Mouse (Mus musculus) right cerebral cortex, postnatal 14 days (tissue): ENCODE data around the gene Il22.
A peak's percentile ranks its signal among the peaks of the same experiment; 100 is the strongest.
"Not testable (repeated sequence)": the region's sequence is repeated elsewhere in the genome, so short reads cannot be mapped to it uniquely, and the experiment has no call there.

ENCODE experiments used
- DNase-seq: peaks from one replicate; pipeline ENCODE4 v3.0.0; 2022

The Il22 gene

GRCm38 (mm10) chr10:118204642-118205041 lies at the start of gene Il22:
Gene Il22 (plus strand): TSS chr10:118204942.
- DNase-seq, result no peak

DNA sequence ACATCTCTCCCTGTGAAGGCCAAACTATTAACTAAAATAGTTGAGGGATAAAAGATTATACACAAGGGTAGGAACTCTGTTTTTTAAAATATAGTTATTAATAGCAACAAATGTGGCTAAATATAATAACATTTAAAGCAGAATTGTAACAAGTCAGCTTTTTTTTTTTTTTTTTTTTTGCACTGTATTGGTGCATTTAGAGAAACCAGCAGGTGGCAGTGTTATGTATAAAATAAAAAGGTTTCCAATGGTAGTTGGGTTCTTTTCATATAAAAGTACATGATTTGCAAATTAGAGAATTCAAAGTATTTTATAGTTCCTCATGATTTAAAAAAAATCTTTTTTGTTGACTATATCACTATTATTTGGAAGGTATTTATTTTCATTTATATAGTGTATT lies 48.8 kb upstream of the Il22 start:
- DNase-seq, result no peak

DNA sequence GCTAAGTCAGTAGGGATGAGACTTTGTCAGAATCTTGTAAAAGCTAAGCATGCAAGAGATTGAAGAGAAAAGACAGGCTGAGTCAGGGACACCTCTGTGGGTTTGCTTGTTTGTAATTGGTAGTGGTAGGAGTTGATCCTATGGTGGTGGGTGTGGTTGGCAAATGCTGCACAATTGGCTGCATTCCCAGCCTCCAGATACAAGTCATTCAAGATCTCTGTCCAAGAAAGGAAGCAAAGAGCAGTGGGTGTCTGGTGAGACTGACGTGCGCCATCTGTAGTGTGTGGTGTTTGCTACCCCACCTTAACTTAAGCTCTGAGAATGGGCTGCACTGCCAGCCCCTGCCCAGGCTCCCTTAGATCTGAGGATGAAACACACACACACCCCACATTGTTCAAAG lies 43.6 kb upstream of the Il22 start:
- DNase-seq, result peak; percentile 60

GRCm38 (mm10) chr10:118169212-118169611 lies 35.5 kb upstream of the Il22 start:
- DNase-seq, result no peak

DNA sequence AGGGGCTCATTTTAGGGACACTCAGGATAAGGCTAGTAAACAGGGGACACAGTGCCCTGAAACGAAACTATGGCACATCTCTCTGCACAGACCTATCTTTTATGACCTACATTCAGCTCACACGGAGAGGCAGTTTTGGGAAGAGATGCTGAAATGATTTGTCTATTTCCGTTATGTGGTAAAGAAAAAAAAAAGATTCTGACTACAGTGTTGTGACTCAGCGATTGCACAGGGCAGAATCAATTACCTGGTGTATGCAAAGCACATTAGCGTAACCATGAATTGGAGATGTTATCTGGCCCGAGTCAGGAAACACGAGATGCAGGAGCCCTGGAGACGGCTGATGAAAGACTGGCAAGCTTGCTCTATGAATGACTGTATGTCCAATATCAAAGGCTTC lies 32.3 kb upstream of the Il22 start:
- no peak for DNase-seq

- no peak for DNase-seq
Measured at GRCm38 (mm10) chr10:118172876-118173275, 31.9 kb upstream of the Il22 start.

GRCm38 (mm10) chr10:118175542-118175941 lies 29.2 kb upstream of the Il22 start:
- not testable (repeated sequence) for DNase-seq

DNA sequence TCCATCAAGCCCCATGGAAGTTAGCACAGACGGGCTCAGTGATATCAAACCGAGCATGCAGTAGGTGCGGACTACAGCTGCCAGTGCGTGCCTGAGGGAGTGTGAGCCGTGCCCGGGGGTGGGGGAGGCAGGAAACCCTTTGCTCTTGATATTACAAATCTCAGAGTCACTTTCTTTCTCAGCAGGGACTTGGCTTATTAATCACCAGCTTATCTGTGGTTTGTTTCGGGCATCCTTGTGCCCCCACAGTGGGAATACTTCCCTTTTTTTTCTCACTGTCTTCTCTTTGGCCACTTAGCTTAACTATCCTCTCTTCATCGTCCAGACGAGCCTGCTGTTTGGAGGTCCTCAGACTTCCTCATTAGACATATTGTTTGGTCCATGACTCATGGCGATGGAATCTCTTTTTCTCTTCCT lies 26.0 kb upstream of the Il22 start:
- no peak for DNase-seq

DNA sequence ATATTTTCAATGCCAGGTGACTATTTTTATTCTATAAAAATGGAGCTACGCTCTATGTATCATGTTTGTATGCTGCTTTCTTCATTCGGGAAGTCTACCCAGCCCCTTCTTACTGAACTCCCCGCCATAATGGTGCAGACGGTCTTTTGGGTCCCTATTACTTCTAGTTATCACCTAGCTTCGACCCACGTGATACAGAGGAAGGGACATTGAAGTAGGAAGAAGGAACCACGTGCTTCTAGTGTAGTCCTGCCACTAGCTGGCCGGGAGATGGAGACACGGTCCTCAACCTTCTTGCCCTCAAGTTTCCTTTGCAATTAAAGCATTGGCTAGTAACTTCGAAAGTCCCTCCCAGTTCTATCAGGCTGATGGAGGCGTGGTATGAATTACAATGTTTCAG lies 25.5 kb upstream of the Il22 start:
- no peak for DNase-seq

GRCm38 (mm10) chr10:118195150-118195549 lies 9.6 kb upstream of the Il22 start:
- not testable (repeated sequence) for DNase-seq

DNA sequence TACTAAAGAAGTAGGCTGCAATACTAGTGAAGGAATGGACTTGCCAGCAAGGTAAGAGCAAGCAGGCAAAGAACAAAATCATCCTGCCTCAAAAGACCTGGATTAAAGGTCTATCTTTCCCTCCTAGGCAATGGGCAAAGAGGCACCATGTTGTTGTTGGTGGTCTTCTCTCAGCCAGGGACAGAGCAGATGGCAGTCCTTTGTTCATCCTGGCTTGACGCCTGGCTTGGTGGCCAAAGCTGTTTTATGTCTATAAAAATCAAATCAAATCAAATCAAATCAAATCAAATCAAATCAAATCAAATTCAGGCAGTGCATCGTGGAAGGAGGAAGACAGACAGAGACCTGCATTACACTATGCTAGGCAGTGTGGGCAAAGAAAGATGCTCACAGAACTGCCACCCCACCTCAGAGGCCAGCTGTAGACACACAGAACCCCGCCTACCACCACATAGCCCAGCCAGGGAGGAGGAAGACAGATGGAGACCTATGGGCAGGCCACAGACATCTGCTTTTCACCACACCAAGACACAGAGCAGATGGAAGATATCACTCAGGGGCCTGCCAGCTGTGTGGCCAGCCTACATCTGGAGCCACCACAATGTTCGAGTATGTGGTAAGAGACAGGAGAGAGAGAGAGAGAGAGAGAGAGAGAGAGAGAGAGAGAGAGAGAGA lies 11.1 kb downstream of the Il22 start:
- DNase-seq, result not testable (repeated sequence)

- DNase-seq, result not testable (repeated sequence)
Measured at GRCm38 (mm10) chr10:118227629-118228028, 22.9 kb downstream of the Il22 start.

- not testable (repeated sequence) for DNase-seq
Measured at GRCm38 (mm10) chr10:118232607-118233006, 27.9 kb downstream of the Il22 start.

- DNase-seq, result not testable (repeated sequence)
Measured at GRCm38 (mm10) chr10:118240680-118241079, 35.9 kb downstream of the Il22 start, which contains the start of gene Gm32717. Gene Gm32717 (minus strand): TSS chr10:118240780.

GRCm38 (mm10) chr10:118249006-118249595 lies 44.4 kb downstream of the Il22 start:
- DNase-seq, result peak; percentile 13

DNA sequence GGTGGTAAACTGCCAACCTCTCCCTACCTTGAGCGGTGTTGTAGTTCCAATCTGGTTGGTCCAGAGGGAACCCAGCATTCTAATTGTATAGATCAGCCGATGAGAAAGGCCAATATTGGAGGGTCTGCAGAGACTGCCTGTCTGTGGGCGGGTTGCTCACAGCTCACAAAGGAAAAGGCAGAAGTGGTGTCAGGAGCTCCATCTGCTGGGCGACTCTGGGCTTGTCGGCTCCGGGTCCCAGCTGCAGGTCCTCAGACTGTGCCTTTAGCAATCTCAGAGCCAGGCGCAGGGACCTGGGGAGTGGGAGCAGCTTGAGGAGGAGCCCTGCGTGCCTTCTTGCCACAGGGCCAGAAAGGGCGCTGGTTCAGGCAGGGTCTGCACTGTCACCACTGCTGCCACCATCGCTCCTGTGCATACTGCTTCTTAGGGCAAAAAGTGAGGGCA lies 46.1 kb downstream of the Il22 start:
- DNase-seq, result peak; percentile 36

GRCm38 (mm10) chr10:118258388-118258787 lies 53.6 kb downstream of the Il22 start, which contains the start of gene Gm32802:
Gene Gm32802 (plus strand): TSS chr10:118258688.
- not testable (repeated sequence) for DNase-seq
